In genomic region chr5:147895436-147896198, GRCm38 (mm10) we compare ENCODE assay signal across 8 mouse cellular contexts. TPM values are rescaled to one million over a fixed set of nuclear protein-coding genes. Genes with fewer than 3 reads are reported as not detected.
DNase-seq lines count a peak whose midpoint lies in the region; ATAC-seq and TF ChIP-seq lines count a peak whose summit lies in the region.

No protein-coding gene starts in this region.

- H3K9ac ChIP-seq in liver, embryonic 16.5 days (ENCODE audit: low read depth, low read length): peak overlapping the region; percentile 2

- no peak for TF ChIP-seq CTCF in layer of hippocampus, adult 2 months (conservative IDR thresholded peaks at IDR 0.05)

- peak overlapping the region; percentile 78 for H3K4me2 ChIP-seq in liver, embryonic 16.5 days (ENCODE audit: low read depth, low read length)

- no peaks in the 10 kb centered on the region for H3K9me3 ChIP-seq in liver, embryonic 16.5 days (replicated peaks; ENCODE audit: control insufficient read depth, low read length)

- no peaks in the 10 kb centered on the region; the same call in 1 of the 2 replicates for H3K36me3 ChIP-seq in liver, embryonic 16.5 days (ENCODE audit: control insufficient read depth, insufficient read depth)

- no peak for DNase-seq in layer of hippocampus, adult 2 months (ENCODE audit: low spot score in 2 of 2)
- no peak for DNase-seq in layer of hippocampus, postnatal 36 days
- peak; percentile 58 for DNase-seq in cerebellum, adult 9-10 months
- DNase-seq in heart, postnatal 10 days: peak; percentile 23 to 29
- DNase-seq in spleen, adult 12 weeks (ENCODE audit: low spot score): peak; percentile 26
- no peak for DNase-seq in gastrocnemius, postnatal 4 days (ENCODE audit: low spot score in 2 of 2)
- DNase-seq in right cerebral cortex, postnatal 14 days: no peak

- H3K27ac ChIP-seq in layer of hippocampus, adult 2 months: peak overlapping the region; percentile 65
- H3K27ac ChIP-seq in liver, embryonic 16.5 days (ENCODE audit: low read length): 0 out of 2 replicates have a peak overlapping the region, but pooled peaks have one; percentile 13

- 5% methylated on average over 16 of the region's 16 CpGs for WGBS in liver, embryonic 16.5 days (ENCODE audit: insufficient replicate concordance)

- H3K4me1 ChIP-seq in liver, embryonic 16.5 days (ENCODE audit: control insufficient read depth, low read depth, low read length): peaks cover 31% of the 10 kb centered on the region

- H3K4me3 ChIP-seq in layer of hippocampus, adult 2 months: peak overlapping the region; percentile 66
- H3K4me3 ChIP-seq in liver, embryonic 16.5 days (ENCODE audit: low read depth, low read length): peak overlapping the region; percentile 81

- intact Hi-C loops in heart, postnatal 10 days (cut with DNase I): no loop called here

- H3K27me3 ChIP-seq in liver, embryonic 16.5 days (ENCODE audit: control insufficient read depth, insufficient read depth, low read depth, low read length): no peaks in the 10 kb centered on the region

- no peak for ATAC-seq in liver, embryonic 16.5 days (ENCODE audit: low read depth)

RNA-seq across cellular contexts. Expression of gene Slc46a3, which starts 1.0 kb away (rescaled TPM):
- 1 to 10 TPM; 7.7 to 8.0 TPM for total RNA-seq in layer of hippocampus, adult 2 months (2021)
- 1 to 10 TPM; 6.7 to 7.8 TPM for total RNA-seq in layer of hippocampus, postnatal 36 days (2021)
- 1 to 10 TPM; 3.4 to 3.5 TPM for total RNA-seq in heart, postnatal 10 days (2021)
- polyA plus RNA-seq in liver, embryonic 16.5 days (2015; fragmentation: Nextera tagmentation; extraction: Ambion mirVana): 16.2 and 16.6 TPM in 2 replicates
- 1 to 10 TPM; 3.4 to 4.3 TPM for total RNA-seq in gastrocnemius, postnatal 4 days (2021)

RNA-seq across cellular contexts. Expression of gene Pomp, which starts 35.4 kb away (rescaled TPM):
- 100 to 1,000 TPM; 143 to 148 TPM for total RNA-seq in layer of hippocampus, adult 2 months (2021)
- 100 to 1,000 TPM; 140 to 156 TPM for total RNA-seq in layer of hippocampus, postnatal 36 days (2021)
- total RNA-seq in heart, postnatal 10 days (2021): 100 to 1,000 TPM; 114 to 133 TPM
- 172 and 202 TPM in 2 replicates for polyA plus RNA-seq in liver, embryonic 16.5 days (2015; fragmentation: Nextera tagmentation; extraction: Ambion mirVana)
- total RNA-seq in gastrocnemius, postnatal 4 days (2021): 100 to 1,000 TPM; 128 to 151 TPM

Comparison
In these comparisons a context has a peak if more than half of its experiments do, and no peak if none do; other contexts are left out.
1. DNase-seq: peak in cerebellum, adult 9-10 months (single experiment), heart, postnatal 10 days (2 of 2) and spleen, adult 12 weeks (single experiment); none in layer of hippocampus, adult 2 months (0 of 2), layer of hippocampus, postnatal 36 days (0 of 2), gastrocnemius, postnatal 4 days (0 of 2) and right cerebral cortex, postnatal 14 days (single experiment).